In genomic region chr12:110591260-110591883, GRCm38 (mm10) we compare ENCODE assay signal across 8 mouse cellular contexts. TPM values are rescaled to one million over a fixed set of nuclear protein-coding genes. Genes with fewer than 3 reads are reported as not detected.
DNase-seq lines count a peak whose midpoint lies in the region; ATAC-seq and TF ChIP-seq lines count a peak whose summit lies in the region.

No protein-coding gene starts in this region.

- under 1% methylated on average over 56 of the region's 56 CpGs for WGBS in bone marrow, adult 2 months
- under 1% methylated on average over 56 of the region's 56 CpGs for WGBS in embryonic facial prominence, embryonic 15.5 days
- under 1% methylated on average over 51 of the region's 56 CpGs for WGBS in limb, embryonic 14.5 days
- under 1% methylated on average over 56 of the region's 56 CpGs for WGBS in midbrain, postnatal 0 days

- H3K27me3 ChIP-seq in embryonic facial prominence, embryonic 15.5 days = no peaks in the 10 kb centered on the region
- no peaks in the 10 kb centered on the region for H3K27me3 ChIP-seq in limb, embryonic 14.5 days (ENCODE audit: control insufficient read depth, insufficient read depth, low read length)
- H3K27me3 ChIP-seq in midbrain, postnatal 0 days (ENCODE audit: insufficient read depth, low read length) = no peaks in the 10 kb centered on the region

- H3K4me1 ChIP-seq in bone marrow, adult 2 months (ENCODE audit: control insufficient read depth, insufficient read depth, low read length) = peaks cover 5% of the 10 kb centered on the region
- H3K4me1 ChIP-seq in embryonic facial prominence, embryonic 15.5 days = peaks cover 21% of the 10 kb centered on the region
- H3K4me1 ChIP-seq in limb, embryonic 14.5 days (ENCODE audit: control insufficient read depth, insufficient read depth, low read length) = peaks cover 9% of the 10 kb centered on the region; the same call in 1 of the 2 replicates
- 0 out of 2 replicates have a peak, but pooled peaks cover 4% of the 10 kb centered on the region for H3K4me1 ChIP-seq in midbrain, postnatal 0 days (ENCODE audit: insufficient read depth, low read length)

- ATAC-seq in embryonic facial prominence, embryonic 15.5 days (ENCODE audit: insufficient number of reproducible peaks, low FRiP score, low TSS enrichment, low read depth) = peak; percentile 97
- ATAC-seq in limb, embryonic 14.5 days (ENCODE audit: low FRiP score, low read depth) = peak; percentile 99
- ATAC-seq in midbrain, postnatal 0 days (ENCODE audit: low FRiP score) = peak; percentile 96

- peak; percentile 100 for DNase-seq in 416B (ENCODE audit: low read depth)
- peak; percentile 100 for DNase-seq in heart, adult 8-10 months (ENCODE audit: low spot score)
- DNase-seq in kidney, adult 9 months = peak; percentile 100
- DNase-seq in limb, embryonic 14.5 days (ENCODE audit: low spot score) = peak; percentile 100
- DNase-seq in midbrain, postnatal 0 days (ENCODE audit: low spot score) = peak; percentile 100
- DNase-seq in spleen, postnatal 14 days (ENCODE audit: low spot score in 2 of 2) = peak; percentile 86 to 94

- peak overlapping the region; percentile 83 for H3K27ac ChIP-seq in bone marrow, adult 2 months (ENCODE audit: control insufficient read depth, insufficient read depth, low read depth, low read length, poor library complexity)
- peak overlapping the region; percentile 98 for H3K27ac ChIP-seq in embryonic facial prominence, embryonic 15.5 days (replicated peaks)
- peak overlapping the region; percentile 90 for H3K27ac ChIP-seq in limb, embryonic 14.5 days (replicated peaks; ENCODE audit: low read depth, low read length)
- peak overlapping the region; percentile 98 for H3K27ac ChIP-seq in midbrain, postnatal 0 days (ENCODE audit: low read depth, low read length)

- H3K36me3 ChIP-seq in embryonic facial prominence, embryonic 15.5 days = no peaks in the 10 kb centered on the region
- H3K36me3 ChIP-seq in limb, embryonic 14.5 days (ENCODE audit: control insufficient read depth, insufficient read depth, low read length) = no peaks in the 10 kb centered on the region; the same call in 1 of the 2 replicates
- H3K36me3 ChIP-seq in midbrain, postnatal 0 days (ENCODE audit: insufficient read depth, low read length) = no peaks in the 10 kb centered on the region

- peak overlapping the region; percentile 79 for H3K9ac ChIP-seq in embryonic facial prominence, embryonic 15.5 days
- H3K9ac ChIP-seq in limb, embryonic 14.5 days (ENCODE audit: low read depth, low read length, severe bottlenecking) = peak overlapping the region; percentile 73
- H3K9ac ChIP-seq in midbrain, postnatal 0 days (replicated peaks; ENCODE audit: low read length, poor library complexity, severe bottlenecking) = peak overlapping the region; percentile 91

- H3K9me3 ChIP-seq in embryonic facial prominence, embryonic 15.5 days (replicated peaks) = no peaks in the 10 kb centered on the region
- H3K9me3 ChIP-seq in limb, embryonic 14.5 days (ENCODE audit: control insufficient read depth, low read length) = no peaks in the 10 kb centered on the region
- no peaks in the 10 kb centered on the region for H3K9me3 ChIP-seq in midbrain, postnatal 0 days (ENCODE audit: low read length)

- TF ChIP-seq POLR2A in bone marrow, adult 2 months (IDR thresholded peaks at IDR 0.05; ENCODE audit: borderline replicate concordance, control insufficient read depth, low read depth, low read length) = peak; percentile 80
- peak; percentile 77; the same call in 1 of the 2 replicates for TF ChIP-seq POLR2A in limb, embryonic 14.5 days (IDR thresholded peaks at IDR 0.05; ENCODE audit: borderline replicate concordance, extremely low read depth, insufficient read depth, insufficient read length)

- TF ChIP-seq CTCF in bone marrow, adult 2 months (IDR thresholded peaks at IDR 0.05; ENCODE audit: control insufficient read depth, insufficient read depth, low read length) = 0 out of 2 replicates have a peak, but pooled peaks have one; percentile 5
- no peak for TF ChIP-seq CTCF in midbrain, postnatal 0 days (IDR thresholded peaks at IDR 0.05)

- H3K4me2 ChIP-seq in embryonic facial prominence, embryonic 15.5 days (replicated peaks) = peak overlapping the region; percentile 89
- peak overlapping the region; percentile 85 for H3K4me2 ChIP-seq in limb, embryonic 14.5 days (replicated peaks; ENCODE audit: low read depth, low read length, severe bottlenecking)
- H3K4me2 ChIP-seq in midbrain, postnatal 0 days (ENCODE audit: low read depth, low read length, poor library complexity, severe bottlenecking) = peak overlapping the region; percentile 84

- H3K4me3 ChIP-seq in bone marrow, adult 2 months (replicated peaks; ENCODE audit: control insufficient read depth, low read depth, low read length) = peak overlapping the region; percentile 77
- peak overlapping the region; percentile 97 for H3K4me3 ChIP-seq in embryonic facial prominence, embryonic 15.5 days (replicated peaks)
- H3K4me3 ChIP-seq in limb, embryonic 14.5 days (replicated peaks; ENCODE audit: low read length) = peak overlapping the region; percentile 68
- peak overlapping the region; percentile 74 for H3K4me3 ChIP-seq in midbrain, postnatal 0 days (ENCODE audit: low read depth, low read length)

RNA-seq across cellular contexts. Expression of gene Dync1h1, which starts 9.9 kb away (rescaled TPM):
- 18.8 and 39.1 TPM in 2 replicates for polyA plus RNA-seq in bone marrow, adult 2 months (2011; ENCODE audit: insufficient read depth, insufficient read length, low replicate concordance, missing spikeins)
- polyA plus RNA-seq in embryonic facial prominence, embryonic 15.5 days (2015; fragmentation: Nextera tagmentation; extraction: Ambion mirVana) = 45.7 and 54.2 TPM in 2 replicates
- total RNA-seq in heart, adult 8-10 months (2022) = 100 to 1,000 TPM; 116 to 156 (median 139) TPM
- 182 and 183 TPM in 2 replicates for polyA plus RNA-seq in limb, embryonic 14.5 days (2012; rRNA removed)
- polyA plus RNA-seq in limb, embryonic 14.5 days (2014; fragmentation: Nextera tagmentation; extraction: Ambion mirVana) = 69.2 and 71.9 TPM in 2 replicates
- 271 and 313 TPM in 2 replicates for total RNA-seq in midbrain, postnatal 0 days (2014; rRNA removed)
- polyA plus RNA-seq in midbrain, postnatal 0 days (2015; fragmentation: Nextera tagmentation; extraction: Ambion mirVana) = 52.1 and 60.3 TPM in 2 replicates

Comparison
In these comparisons a context has a peak if more than half of its experiments do, and no peak if none do; other contexts are left out.
1. Peak in every context shown above with its lines: DNase-seq, ATAC-seq, H3K4me3 ChIP-seq and H3K27ac ChIP-seq.